ENCODE assay signal across 16 mouse cellular contexts in genomic region chr5:21412056-21412455, GRCm38 (mm10). TPM values are rescaled to one million over a fixed set of nuclear protein-coding genes. Genes with fewer than 3 reads are reported as not detected.
DNase-seq lines count a peak whose midpoint lies in the region; ATAC-seq and TF ChIP-seq lines count a peak whose summit lies in the region.
"Had no signal": no experiment of that assay in that cellular context is flagged by ENCODE, and none has a peak within 500 bp of the region (broad histone marks: within the 10 kb centered on the region; RNA-seq: fewer than 3 reads in every experiment).

No protein-coding gene starts in this region.

- H3K9ac ChIP-seq in lung, embryonic 14.5 days: no peak overlapping the region
- no peak overlapping the region for H3K9ac ChIP-seq in lung, postnatal 0 days (replicated peaks; ENCODE audit: low read depth)
- H3K9ac ChIP-seq: embryonic facial prominence, embryonic 12.5 days; liver, embryonic 14.5 days had no signal

- intact Hi-C loops in heart, postnatal 25 days (cut with DNase I): no loop called here

- no peak overlapping the region for H3K4me3 ChIP-seq in lung, embryonic 14.5 days (ENCODE audit: low read depth, low read length)
- no peak overlapping the region for H3K4me3 ChIP-seq in lung, postnatal 0 days (ENCODE audit: low read depth, low read length)
- H3K4me3 ChIP-seq: embryonic facial prominence, embryonic 12.5 days; forebrain, embryonic 10.5 days had no signal

- TF ChIP-seq CTCF in lung, embryonic 14.5 days (IDR thresholded peaks at IDR 0.05; ENCODE audit: low read depth): no peak
- no peak for TF ChIP-seq CTCF in lung, postnatal 0 days (IDR thresholded peaks at IDR 0.05)

- 49% methylated on average over 5 of the region's 5 CpGs for WGBS in lung, embryonic 14.5 days
- 52% methylated on average over 5 of the region's 5 CpGs for WGBS in lung, postnatal 0 days

- H3K27ac ChIP-seq in lung, embryonic 14.5 days (ENCODE audit: low read depth): no peak overlapping the region
- no peak overlapping the region for H3K27ac ChIP-seq in lung, postnatal 0 days (ENCODE audit: low read length)
- H3K27ac ChIP-seq: embryonic facial prominence, embryonic 12.5 days; forebrain, embryonic 10.5 days; liver, embryonic 14.5 days; stomach, postnatal 0 days had no signal

- no peak for ATAC-seq in lung, embryonic 14.5 days (ENCODE audit: insufficient read depth)
- no peak for ATAC-seq in lung, postnatal 0 days
- ATAC-seq in neutrophil, adult 5-6 weeks (ENCODE audit: extremely low read depth, insufficient number of reproducible peaks, low FRiP score, poor library complexity, severe bottlenecking): peak; percentile 65; the same call in 1 of the 2 replicates

- no peak overlapping the region for H3K4me2 ChIP-seq in lung, embryonic 14.5 days
- H3K4me2 ChIP-seq in lung, postnatal 0 days (replicated peaks; ENCODE audit: low read depth, low read length): no peak overlapping the region
- H3K4me2 ChIP-seq: embryonic facial prominence, embryonic 12.5 days had no signal

- no peaks in the 10 kb centered on the region for H3K36me3 ChIP-seq in lung, embryonic 14.5 days (ENCODE audit: insufficient read depth)
- no peaks in the 10 kb centered on the region for H3K36me3 ChIP-seq in lung, postnatal 0 days (ENCODE audit: insufficient read depth, low read length)
- H3K36me3 ChIP-seq: embryonic facial prominence, embryonic 12.5 days; forebrain, embryonic 10.5 days had no signal

- peak; percentile 5 for DNase-seq in lung, embryonic 14.5 days
- no peak for DNase-seq in lung, postnatal 0 days (ENCODE audit: low spot score)
- DNase-seq in CD8-positive naive resting alpha-beta T cell, adult 2 months (ENCODE audit: low read depth in 2 of 2, low spot score in 2 of 2): peak; percentile 23 to 28
- peak; percentile 88 for DNase-seq in induced T-regulatory cell, adult 2 months (ENCODE audit: low read depth)
- no peak for DNase-seq in heart, postnatal 25 days (ENCODE audit: low spot score)
- no peak for DNase-seq in right cerebral cortex, postnatal 14 days
- DNase-seq in kidney, postnatal 4 days: no peak
- DNase-seq: cerebellum, postnatal 14 days; heart, postnatal 36 days; thymus, postnatal 4 days had no signal

- H3K4me1 ChIP-seq in lung, embryonic 14.5 days (ENCODE audit: insufficient read depth): no peaks in the 10 kb centered on the region
- no peaks in the 10 kb centered on the region for H3K4me1 ChIP-seq in lung, postnatal 0 days (ENCODE audit: insufficient read depth, low read depth, low read length)
- H3K4me1 ChIP-seq: embryonic facial prominence, embryonic 12.5 days; forebrain, embryonic 10.5 days had no signal

- TF ChIP-seq EP300 in lung, postnatal 0 days (IDR thresholded peaks at IDR 0.05): no peak

- no peaks in the 10 kb centered on the region for H3K27me3 ChIP-seq in lung, embryonic 14.5 days (ENCODE audit: insufficient read depth, low read length)
- no peaks in the 10 kb centered on the region for H3K27me3 ChIP-seq in lung, postnatal 0 days (replicated peaks; ENCODE audit: insufficient read depth, low read length)
- H3K27me3 ChIP-seq: embryonic facial prominence, embryonic 12.5 days had no signal

- no peaks in the 10 kb centered on the region for H3K9me3 ChIP-seq in lung, embryonic 14.5 days (ENCODE audit: low read depth, low read length)
- H3K9me3 ChIP-seq in lung, postnatal 0 days (ENCODE audit: low read length): no peaks in the 10 kb centered on the region
- H3K9me3 ChIP-seq: embryonic facial prominence, embryonic 12.5 days; forebrain, embryonic 10.5 days had no signal

RNA-seq across cellular contexts. Expression of gene Ccdc146, which starts 12.4 kb away (rescaled TPM):
- polyA plus RNA-seq in lung, embryonic 14.5 days (2014; fragmentation: Nextera tagmentation; extraction: Ambion mirVana): 0.09 and 0.18 TPM in 2 replicates
- polyA plus RNA-seq in lung, postnatal 0 days (2015; fragmentation: Nextera tagmentation; extraction: Ambion mirVana): 3.4 and 6.0 TPM in 2 replicates
- total RNA-seq in neutrophil, adult 5-6 weeks (2017): 15.7 and 17.1 TPM in 2 replicates
- total RNA-seq in heart, postnatal 25 days (2021): 1 to 10 TPM; 3.0 to 3.6 TPM
- polyA plus RNA-seq: C2C12; embryonic facial prominence, embryonic 12.5 days; forebrain, embryonic 10.5 days had no signal

RNA-seq across cellular contexts. Expression of gene Fam185a, which starts 12.7 kb away (rescaled TPM):
- 5.7 and 5.9 TPM in 2 replicates for polyA plus RNA-seq in lung, embryonic 14.5 days (2014; fragmentation: Nextera tagmentation; extraction: Ambion mirVana)
- polyA plus RNA-seq in lung, postnatal 0 days (2015; fragmentation: Nextera tagmentation; extraction: Ambion mirVana): 1.7 and 2.8 TPM in 2 replicates
- 7.6 and 8.8 TPM in 2 replicates for total RNA-seq in neutrophil, adult 5-6 weeks (2017)
- total RNA-seq in heart, postnatal 25 days (2021): 10 to 100 TPM; 15.4 to 16.4 TPM

RNA-seq across cellular contexts. Expression of gene Fgl2, which starts 39.6 kb away (rescaled TPM):
- 1.6 and 2.1 TPM in 2 replicates for polyA plus RNA-seq in lung, embryonic 14.5 days (2014; fragmentation: Nextera tagmentation; extraction: Ambion mirVana)
- polyA plus RNA-seq in lung, postnatal 0 days (2015; fragmentation: Nextera tagmentation; extraction: Ambion mirVana): 8.7 and 10.5 TPM in 2 replicates
- total RNA-seq in neutrophil, adult 5-6 weeks (2017): 727 and 731 TPM in 2 replicates
- total RNA-seq in heart, postnatal 25 days (2021): 10 to 100 TPM; 31.9 to 37.7 TPM

Comparison
In these comparisons a context has a peak if more than half of its experiments do, and no peak if none do; other contexts are left out.
1. DNase-seq: peak in lung, embryonic 14.5 days (single experiment), CD8-positive naive resting alpha-beta T cell, adult 2 months (2 of 2) and induced T-regulatory cell, adult 2 months (single experiment); none in lung, postnatal 0 days (single experiment), heart, postnatal 25 days (single experiment), right cerebral cortex, postnatal 14 days (single experiment) and kidney, postnatal 4 days (0 of 2).
2. RNA of gene Fgl2, which starts 39.6 kb away (total RNA-seq): 727 to 731 TPM in neutrophil, adult 5-6 weeks; 31.9 to 37.7 TPM in heart, postnatal 25 days; every median in the first group is over 10 times any median in the second.